Mouse (Mus musculus): Measurements from ENCODE around the gene Map2. TPM values are rescaled to one million over a fixed set of nuclear protein-coding genes. Genes with fewer than 3 reads are reported as not detected.

The Map2 gene
- total RNA-seq (2023): 1 to 10 TPM in 1 of 2 experiments, under 1 TPM in 1; 0.35 to 1.2 TPM

DNA sequence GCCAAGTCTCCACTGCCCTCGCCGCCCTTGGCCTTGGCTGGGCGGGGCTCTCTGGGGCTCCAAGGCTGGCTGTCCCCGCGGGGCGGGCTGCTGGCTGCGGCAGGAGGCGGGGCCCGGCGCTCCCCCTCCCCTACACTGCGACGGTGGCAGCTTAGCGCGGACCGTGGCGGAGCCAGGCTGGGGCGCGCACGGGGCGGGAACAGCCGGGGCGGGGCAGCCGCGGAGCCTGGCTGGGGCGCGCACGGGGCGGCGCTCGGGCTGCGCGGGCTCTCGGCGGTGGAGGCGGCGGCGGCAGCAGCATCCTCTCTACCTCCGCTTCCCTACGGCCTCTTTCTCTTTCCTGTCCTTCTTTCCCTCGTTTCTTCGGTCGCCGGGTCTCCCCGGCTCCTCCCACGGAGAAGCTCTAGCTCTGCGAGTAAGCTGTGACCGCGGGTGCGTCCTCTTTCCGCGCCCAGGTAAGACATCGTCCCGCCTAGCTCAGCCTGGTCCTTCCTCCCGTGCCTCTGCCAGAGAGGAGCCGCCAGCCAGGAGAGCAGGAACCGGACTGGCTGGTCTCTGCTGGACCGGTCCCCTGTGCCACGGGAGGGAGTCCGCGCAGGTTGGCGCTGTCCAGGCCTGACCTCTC lies at the start of gene Map2:
Map2 (plus strand) TSS at position 233 of the 625 bp plus-strand sequence.

DNA sequence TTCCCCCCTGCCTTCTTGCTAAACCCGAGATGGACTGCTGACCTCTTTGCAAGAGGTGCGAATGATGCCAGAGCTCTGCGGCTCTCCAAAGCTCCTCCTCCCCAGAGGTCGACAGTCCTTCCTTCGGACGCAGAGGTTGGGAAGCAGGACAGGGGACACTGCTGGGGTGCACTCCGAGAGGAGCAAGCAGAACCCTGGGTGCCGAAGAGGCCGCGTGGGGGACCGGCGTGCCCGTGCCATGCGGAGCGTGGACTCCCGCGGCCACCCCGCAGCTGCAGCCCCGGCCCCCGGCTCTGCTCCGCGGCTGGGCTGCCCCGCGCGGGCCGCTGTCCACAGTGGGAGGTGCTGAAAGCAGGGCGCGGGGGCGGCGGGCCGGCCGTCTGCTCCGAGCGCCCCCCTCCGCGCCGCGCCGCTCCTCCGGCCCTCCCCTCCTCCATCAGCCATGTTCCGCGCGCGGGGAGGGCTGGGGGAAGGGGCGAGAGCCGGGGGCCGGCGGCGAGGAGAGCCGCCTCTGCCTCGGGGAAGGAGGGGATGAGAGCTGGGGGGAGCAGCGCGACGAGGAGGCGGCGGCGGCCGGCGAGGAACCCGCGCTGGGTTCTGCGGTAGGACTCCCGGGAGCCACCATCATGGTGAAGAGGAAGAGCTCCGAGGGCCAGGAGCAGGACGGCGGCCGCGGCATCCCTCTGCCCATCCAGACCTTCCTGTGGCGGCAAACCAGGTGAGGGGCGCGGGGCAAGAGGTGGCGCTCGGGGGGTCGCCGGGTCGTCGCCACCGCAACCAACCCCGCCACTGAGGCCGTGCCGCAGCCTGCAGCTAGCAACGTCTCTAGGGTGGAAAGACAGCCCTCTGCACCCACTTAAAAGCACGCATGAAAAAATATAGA lies 293.0 kb downstream of the Map2 start, which contains the start of gene Unc80:
Unc80 (plus strand) TSS at position 547 of the 883 bp plus-strand sequence.

Other genes starting within 250 kb of the Map2 start
- not detected for gene Crygf, start 248.8 kb upstream of the Map2 start, total RNA-seq (2023)

Measured in T-cell, adult 66 days (primary cell).